Comparison of ENCODE assay signal across 29 mouse cellular contexts in genomic region chr5:134983111-134983510, GRCm38 (mm10). TPM values are rescaled to one million over a fixed set of nuclear protein-coding genes. Genes with fewer than 3 reads are reported as not detected.
"Had no signal": no experiment of that assay in that cellular context is flagged by ENCODE, and none has a peak within 500 bp of the region (broad histone marks: within the 10 kb centered on the region; RNA-seq: fewer than 3 reads in every experiment).

No protein-coding gene starts in this region.

- DNase-seq: kidney, adult 8-10 months; kidney, postnatal 10 days; kidney, postnatal 36 days; layer of hippocampus, postnatal 36 days; liver; liver, postnatal 0 days; lung, embryonic 14.5 days; lung, postnatal 10 days; lung, postnatal 4 days; right cerebral cortex, postnatal 25 days; thymus, adult 18-20 months; thymus, postnatal 36 days had no signal

- ATAC-seq: inflammation-experienced regulatory T-cells, adult 6 months; liver, postnatal 0 days; midbrain, embryonic 16.5 days had no signal

- H3K4me3 ChIP-seq: kidney, embryonic 15.5 days; left cerebral cortex, adult 2 months; limb, embryonic 13.5 days; midbrain, embryonic 12.5 days; myocyte; neural tube, embryonic 13.5 days had no signal

- H3K9ac ChIP-seq: kidney, embryonic 15.5 days; limb, embryonic 13.5 days; liver, embryonic 14.5 days; liver, postnatal 0 days; midbrain, embryonic 12.5 days; neural tube, embryonic 13.5 days had no signal

- H3K27ac ChIP-seq: kidney, embryonic 15.5 days; left cerebral cortex, adult 2 months; limb, embryonic 13.5 days; liver, embryonic 14.5 days; midbrain, embryonic 12.5 days; neural tube, embryonic 13.5 days had no signal

- H3K4me2 ChIP-seq: kidney, embryonic 15.5 days; limb, embryonic 13.5 days; lung, embryonic 14.5 days; midbrain, embryonic 12.5 days; neural tube, embryonic 13.5 days had no signal

- H3K36me3 ChIP-seq: kidney, embryonic 15.5 days; limb, embryonic 13.5 days; midbrain, embryonic 12.5 days; neural tube, embryonic 13.5 days had no signal

- H3K9me3 ChIP-seq: kidney, embryonic 15.5 days; limb, embryonic 13.5 days; midbrain, embryonic 12.5 days; neural tube, embryonic 13.5 days had no signal

RNA-seq across cellular contexts. Expression of gene Cldn3, which starts 2.9 kb away (rescaled TPM):
- total RNA-seq: megakaryocyte progenitor cell, adult 5-6 weeks; megakaryocyte-erythroid progenitor cell, adult 5-6 weeks; monocyte, adult 5-6 weeks; neutrophil, adult 5-6 weeks had no signal
- polyA plus RNA-seq: inflammation-experienced regulatory T-cells, adult 6 months; myocyte had no signal

RNA-seq across cellular contexts. Expression of gene Cldn4, which starts 36.4 kb away (rescaled TPM):
- total RNA-seq: layer of hippocampus, adult 8-10 months; layer of hippocampus, postnatal 10 days; layer of hippocampus, postnatal 36 days; left cerebral cortex, adult 2 months; left cerebral cortex, postnatal 10 days; left cerebral cortex, postnatal 36 days; megakaryocyte progenitor cell, adult 5-6 weeks; megakaryocyte-erythroid progenitor cell, adult 5-6 weeks; monocyte, adult 5-6 weeks had no signal
- polyA plus RNA-seq: inflammation-experienced regulatory T-cells, adult 6 months; midbrain, embryonic 16.5 days; myocyte had no signal

RNA-seq across cellular contexts. Expression of gene Mettl27, which starts 50.9 kb away (rescaled TPM):
- total RNA-seq: monocyte, adult 5-6 weeks had no signal
